8 mouse cellular contexts compared by ENCODE assay signal in the genomic region with DNA sequence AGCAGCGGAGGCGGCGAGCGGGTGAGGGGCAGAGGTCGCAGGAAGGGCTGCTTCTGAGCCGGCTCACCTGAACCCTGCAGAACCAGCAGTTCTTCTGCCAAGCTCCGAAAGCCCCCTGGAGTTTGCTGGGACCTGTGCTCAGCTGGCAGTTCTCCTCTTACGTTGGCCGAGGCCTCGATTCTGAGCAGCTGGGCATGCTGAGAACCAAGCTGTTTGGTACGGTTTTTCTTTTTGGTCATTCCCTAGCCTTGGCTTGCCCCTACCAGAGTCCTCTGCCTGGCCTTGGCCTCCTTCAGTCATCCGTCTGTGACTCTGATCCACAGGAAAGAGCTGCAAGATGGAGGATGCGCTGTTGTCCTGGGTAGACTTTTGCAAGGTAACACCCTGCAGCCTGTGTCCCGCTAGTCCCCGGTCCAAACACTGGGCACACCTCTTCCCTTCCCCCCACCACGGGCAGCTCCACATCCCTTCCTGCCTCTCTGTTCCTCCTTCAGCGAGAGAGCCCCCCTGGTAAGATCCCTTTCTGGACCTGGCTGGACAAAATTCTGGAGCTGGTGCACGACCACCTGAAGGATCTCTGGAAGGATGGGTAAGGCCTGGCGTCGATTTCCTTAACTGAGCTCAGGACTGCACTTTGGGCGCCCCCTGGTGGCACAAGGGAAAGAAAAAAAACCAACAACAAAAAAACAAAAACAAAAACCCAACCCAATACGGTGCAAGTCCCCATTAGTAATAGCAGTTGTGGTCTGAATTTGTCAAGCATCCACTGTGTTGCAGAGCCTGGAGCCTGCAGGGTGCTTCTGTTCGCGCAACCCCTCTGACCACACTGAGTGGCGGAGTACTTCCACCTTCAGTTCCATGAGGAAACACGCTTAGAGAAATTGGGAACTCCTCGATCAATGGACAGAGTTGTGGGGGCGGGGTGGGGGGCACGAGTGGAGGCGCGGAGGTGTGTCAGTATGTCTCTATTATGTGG. TPM values are rescaled to one million over a fixed set of nuclear protein-coding genes. Genes with fewer than 3 reads are reported as not detected.
DNase-seq lines count a peak whose midpoint lies in the region; ATAC-seq lines count a peak whose summit lies in the region.

No protein-coding gene starts in this region.

- no peak overlapping the region for H3K4me2 ChIP-seq in forebrain, embryonic 15.5 days (replicated peaks)
- H3K4me2 ChIP-seq in liver, embryonic 13.5 days: no peak overlapping the region

- no peaks in the 10 kb centered on the region for H3K4me1 ChIP-seq in forebrain, embryonic 15.5 days
- H3K4me1 ChIP-seq in liver, embryonic 13.5 days (replicated peaks): no peaks in the 10 kb centered on the region

- no peak overlapping the region for H3K4me3 ChIP-seq in forebrain, embryonic 15.5 days
- H3K4me3 ChIP-seq in liver, embryonic 13.5 days (replicated peaks): no peak overlapping the region

- no peak overlapping the region for H3K27ac ChIP-seq in forebrain, embryonic 15.5 days (replicated peaks)
- no peak overlapping the region for H3K27ac ChIP-seq in liver, embryonic 13.5 days

- DNase-seq in B cell, adult 2 months: peak; percentile 84
- DNase-seq in Muller cell, postnatal 12 days (ENCODE audit: inconsistent ontology term): peak; percentile 65
- peak; percentile 95 to 97 for DNase-seq in cerebellum, adult 18-20 months
- DNase-seq in induced T-regulatory cell, adult 2 months (ENCODE audit: low read depth): peak; percentile 88
- peak; percentile 48 for DNase-seq in liver, embryonic 13.5 days
- DNase-seq in thymus, postnatal 36 days: peak; percentile 51 to 56

- H3K27me3 ChIP-seq in forebrain, embryonic 15.5 days: no peaks in the 10 kb centered on the region
- no peaks in the 10 kb centered on the region for H3K27me3 ChIP-seq in liver, embryonic 13.5 days

- no peak overlapping the region for H3K9ac ChIP-seq in forebrain, embryonic 15.5 days (replicated peaks)
- no peak overlapping the region for H3K9ac ChIP-seq in liver, embryonic 13.5 days

- no peaks in the 10 kb centered on the region for H3K9me3 ChIP-seq in forebrain, embryonic 15.5 days
- no peaks in the 10 kb centered on the region for H3K9me3 ChIP-seq in liver, embryonic 13.5 days (replicated peaks)

- WGBS in forebrain, embryonic 15.5 days: 62% methylated on average over 31 of the region's 31 CpGs
- 62% methylated on average over 31 of the region's 31 CpGs for WGBS in liver, embryonic 13.5 days (ENCODE audit: insufficient replicate concordance)

- peak; percentile 48; the same call in 1 of the 2 replicates for ATAC-seq in forebrain, embryonic 15.5 days (replicated peaks)
- no peak for ATAC-seq in liver, embryonic 13.5 days (ENCODE audit: low read depth)
- ATAC-seq in neutrophil, adult 5-6 weeks (ENCODE audit: extremely low read depth, insufficient number of reproducible peaks, low FRiP score, poor library complexity, severe bottlenecking): peak; percentile 49

- peaks cover 45% of the 10 kb centered on the region for H3K36me3 ChIP-seq in forebrain, embryonic 15.5 days
- peaks cover 73% of the 10 kb centered on the region for H3K36me3 ChIP-seq in liver, embryonic 13.5 days

RNA-seq across cellular contexts. Expression of a gene that starts 13.5 kb away (rescaled TPM):
- 17.1 and 21.0 TPM in 2 replicates for polyA plus RNA-seq in forebrain, embryonic 15.5 days (2015; fragmentation: Nextera tagmentation; extraction: Ambion mirVana)
- polyA plus RNA-seq in liver, embryonic 13.5 days (2015; fragmentation: Nextera tagmentation; extraction: Ambion mirVana): 5.7 and 6.3 TPM in 2 replicates
- total RNA-seq in neutrophil, adult 5-6 weeks (2017): 65.7 and 74.1 TPM in 2 replicates

RNA-seq across cellular contexts. Expression of a gene that starts 14.7 kb away (rescaled TPM):
- 0.11 TPM in 1 of 2 replicates, not detected in the other for polyA plus RNA-seq in forebrain, embryonic 15.5 days (2015; fragmentation: Nextera tagmentation; extraction: Ambion mirVana)
- polyA plus RNA-seq in liver, embryonic 13.5 days (2015; fragmentation: Nextera tagmentation; extraction: Ambion mirVana): 0.10 TPM in 1 of 2 replicates, not detected in the other
- not detected in 2 replicates for total RNA-seq in neutrophil, adult 5-6 weeks (2017)

RNA-seq across cellular contexts. Expression of a gene that starts 15.4 kb away (rescaled TPM):
- not detected in 2 replicates for polyA plus RNA-seq in forebrain, embryonic 15.5 days (2015; fragmentation: Nextera tagmentation; extraction: Ambion mirVana)
- 46.0 and 46.6 TPM in 2 replicates for polyA plus RNA-seq in liver, embryonic 13.5 days (2015; fragmentation: Nextera tagmentation; extraction: Ambion mirVana)
- 2.2 TPM in 1 of 2 replicates, not detected in the other for total RNA-seq in neutrophil, adult 5-6 weeks (2017)

RNA-seq across cellular contexts. Expression of a gene that starts 19.2 kb away (rescaled TPM):
- polyA plus RNA-seq in forebrain, embryonic 15.5 days (2015; fragmentation: Nextera tagmentation; extraction: Ambion mirVana): 27.6 and 30.9 TPM in 2 replicates
- polyA plus RNA-seq in liver, embryonic 13.5 days (2015; fragmentation: Nextera tagmentation; extraction: Ambion mirVana): 11.8 and 14.4 TPM in 2 replicates
- 30.0 and 31.3 TPM in 2 replicates for total RNA-seq in neutrophil, adult 5-6 weeks (2017)

RNA-seq across cellular contexts. Expression of a gene that starts 30.0 kb away (rescaled TPM):
- 0.19 TPM in 1 of 2 replicates, not detected in the other for polyA plus RNA-seq in forebrain, embryonic 15.5 days (2015; fragmentation: Nextera tagmentation; extraction: Ambion mirVana)
- polyA plus RNA-seq in liver, embryonic 13.5 days (2015; fragmentation: Nextera tagmentation; extraction: Ambion mirVana): 0.31 and 0.49 TPM in 2 replicates
- 0.23 TPM in 1 of 2 replicates, not detected in the other for total RNA-seq in neutrophil, adult 5-6 weeks (2017)

Comparison
In these comparisons a context has a peak if more than half of its experiments do, and no peak if none do; other contexts are left out.
1. RNA of a gene that starts 15.4 kb away (polyA plus RNA-seq): 46.0 to 46.6 TPM in liver, embryonic 13.5 days; not detected in forebrain, embryonic 15.5 days; every median in the first group is over 10 times any median in the second.
2. Peak in every context shown above with its lines, with median percentiles within 50 percentile points of each other: DNase-seq.